Mouse (Mus musculus) central nervous system, embryonic 18 days (tissue): ENCODE data around the gene Atg101. TPM values are rescaled to one million over a fixed set of nuclear protein-coding genes. Genes with fewer than 3 reads are reported as not detected.

ENCODE experiments used
- polyA plus RNA-seq: library from polyadenylated mRNA; depleted of rRNA; stranded (reverse); fragments of >200 nt; gene quantifications from 2 replicates; pipeline ENCODE4 v1.2.3, GENCODE M21; 2012; rRNA removed

The Atg101 gene
- 71.2 and 75.3 TPM in 2 replicates for polyA plus RNA-seq

GRCm38 (mm10) chr15:101283911-101284750, at the start of gene Atg101:
TSS of gene Atg101 (plus strand) at chr15:101284272.

GRCm38 (mm10) chr15:101253886-101254795, 29.9 kb upstream of the Atg101 start, which contains the start of gene Nr4a1:
TSS of gene Nr4a1 (plus strand) at chr15:101254269.

GRCm38 (mm10) chr15:101293025-101293621, 9.1 kb downstream of the Atg101 start, which contains the start of gene 6030408B16Rik:
TSS of gene 6030408B16Rik (plus strand) at chr15:101293212.

Other genes with a start within 250 kb of the Atg101 start
- not detected in 2 replicates for gene Gm47841, start 236.9 kb upstream of the Atg101 start, polyA plus RNA-seq
- gene Fignl2, start 205.7 kb upstream of the Atg101 start, polyA plus RNA-seq, result 0.91 and 1.1 TPM in 2 replicates
- gene Ankrd33, start 168.5 kb upstream of the Atg101 start, polyA plus RNA-seq, result not detected in 2 replicates
- gene Acvrl1, start 155.8 kb upstream of the Atg101 start, polyA plus RNA-seq, result 10.2 and 12.0 TPM in 2 replicates
- 67.2 and 72.2 TPM in 2 replicates for gene Acvr1b, start 110.2 kb upstream of the Atg101 start, polyA plus RNA-seq
- gene Grasp, start 60.1 kb upstream of the Atg101 start, polyA plus RNA-seq, result 5.3 and 5.8 TPM in 2 replicates
- 7.8 and 8.5 TPM in 2 replicates for gene Nr4a1, start 30.0 kb upstream of the Atg101 start, polyA plus RNA-seq
- gene 6030408B16Rik, start 8.9 kb downstream of the Atg101 start, polyA plus RNA-seq, result 0.31 and 0.32 TPM in 2 replicates
- gene Krt80, start 85.9 kb downstream of the Atg101 start, polyA plus RNA-seq, result 0.25 and 4.2 TPM in 2 replicates
- 0.55 and 21.6 TPM in 2 replicates for gene Krt7, start 126.8 kb downstream of the Atg101 start, polyA plus RNA-seq
- 0.34 and 0.45 TPM in 2 replicates for gene Krt87, start 154.5 kb downstream of the Atg101 start, polyA plus RNA-seq
- gene Krt88, start 163.5 kb downstream of the Atg101 start, polyA plus RNA-seq, result not detected in 2 replicates
- 0.04 and 0.13 TPM in 2 replicates for gene Krt81, start 179.5 kb downstream of the Atg101 start, polyA plus RNA-seq
- gene Krt86, start 189.2 kb downstream of the Atg101 start, polyA plus RNA-seq, result 0.04 and 0.05 TPM in 2 replicates
- gene Krt83, start 207.2 kb downstream of the Atg101 start, polyA plus RNA-seq, result not detected in 2 replicates
- gene Gm49425, start 233.0 kb downstream of the Atg101 start, polyA plus RNA-seq, result not detected in 2 replicates
- not detected in 2 replicates for gene Krt84, start 248.5 kb downstream of the Atg101 start, polyA plus RNA-seq